Comparison of ENCODE assay signal across 19 mouse cellular contexts in the genomic region with DNA sequence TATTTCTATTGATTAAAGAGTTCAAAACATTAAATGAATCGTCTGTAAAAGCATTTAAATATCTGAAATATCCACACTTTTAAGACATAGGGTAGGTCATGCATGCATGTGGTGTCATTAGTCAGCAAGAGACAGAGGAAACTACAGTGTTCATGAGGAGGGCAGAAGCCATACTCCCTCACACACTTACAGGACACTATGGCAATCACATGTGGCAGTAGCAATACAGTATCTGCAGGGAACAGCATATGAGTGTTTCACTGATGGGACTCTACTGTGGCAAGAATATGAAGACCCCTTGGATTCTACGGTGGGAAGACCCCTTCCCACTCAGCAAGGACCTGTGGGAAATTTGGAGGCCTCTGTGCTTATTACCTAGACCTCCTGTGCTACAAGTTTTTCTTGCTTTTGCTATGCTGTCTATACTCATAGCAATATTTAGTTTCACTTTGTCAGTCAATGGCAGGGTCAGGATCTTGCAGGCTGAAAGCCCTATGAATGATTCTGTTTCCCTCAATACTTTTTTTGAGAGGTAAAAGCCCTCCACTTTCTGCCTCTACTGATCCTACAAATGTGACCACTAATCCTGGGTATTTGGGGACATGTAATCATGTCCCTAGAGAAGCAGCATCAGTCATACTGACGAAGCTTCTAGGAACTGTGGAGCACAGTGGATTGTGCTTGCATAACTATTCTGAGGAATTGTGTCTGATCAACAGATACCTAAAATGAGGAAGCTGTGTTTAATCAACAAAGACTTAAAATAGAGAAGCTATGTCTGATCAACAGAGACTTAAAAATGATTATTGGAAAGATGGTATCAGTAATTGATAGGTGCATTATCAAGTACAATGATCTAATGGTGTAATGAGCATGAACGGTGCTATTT.
DNase-seq lines count a peak whose midpoint lies in the region; ATAC-seq and TF ChIP-seq lines count a peak whose summit lies in the region.
"Had no signal": no experiment of that assay in that cellular context is flagged by ENCODE, and none has a peak within 500 bp of the region (broad histone marks: within the 10 kb centered on the region; RNA-seq: fewer than 3 reads in every experiment).

No protein-coding gene starts in this region.

- H3K4me3 ChIP-seq in midbrain, embryonic 11.5 days (ENCODE audit: low read depth, low read length), result no peak overlapping the region
- no peak overlapping the region for H3K4me3 ChIP-seq in midbrain, postnatal 0 days (ENCODE audit: low read depth, low read length)
- peak overlapping the region; percentile 18 to 51; a peak in 2 of 4 replicates for H3K4me3 ChIP-seq in MEL (ENCODE audit: control insufficient read depth in 1 of 2, insufficient read depth in 1 of 2, low read depth in 2 of 2, low read length in 2 of 2)
- H3K4me3 ChIP-seq: embryonic facial prominence, embryonic 12.5 days; forebrain, embryonic 15.5 days; heart, embryonic 13.5 days; hindbrain, embryonic 13.5 days; intestine, embryonic 15.5 days had no signal

- H3K79me2 ChIP-seq in MEL (ENCODE audit: control insufficient read depth, insufficient read depth, low read length, poor library complexity), result no peaks in the 10 kb centered on the region

- H3K4me1 ChIP-seq in midbrain, embryonic 11.5 days (ENCODE audit: control insufficient read depth, insufficient read depth, low read length), result no peaks in the 10 kb centered on the region
- H3K4me1 ChIP-seq in midbrain, postnatal 0 days (ENCODE audit: insufficient read depth, low read length), result no peaks in the 10 kb centered on the region
- no peaks in the 10 kb centered on the region for H3K4me1 ChIP-seq in MEL (ENCODE audit: control insufficient read depth in 1 of 2, insufficient read depth in 2 of 2, low read length in 2 of 2)
- H3K4me1 ChIP-seq: embryonic facial prominence, embryonic 12.5 days; forebrain, embryonic 15.5 days; heart, embryonic 13.5 days; hindbrain, embryonic 13.5 days; intestine, embryonic 15.5 days had no signal

- H3K27me3 ChIP-seq in midbrain, embryonic 11.5 days (ENCODE audit: control insufficient read depth, insufficient read depth, low read length), result no peaks in the 10 kb centered on the region
- no peaks in the 10 kb centered on the region for H3K27me3 ChIP-seq in midbrain, postnatal 0 days (ENCODE audit: insufficient read depth, low read length)
- H3K27me3 ChIP-seq in MEL (ENCODE audit: control insufficient read depth in 1 of 2, insufficient read depth in 2 of 2, low read length in 2 of 2), result no peaks in the 10 kb centered on the region
- H3K27me3 ChIP-seq: embryonic facial prominence, embryonic 12.5 days; forebrain, embryonic 15.5 days; heart, embryonic 13.5 days; hindbrain, embryonic 13.5 days; intestine, embryonic 15.5 days had no signal

- TF ChIP-seq CTCF in midbrain, postnatal 0 days (IDR thresholded peaks at IDR 0.05), result no peak
- TF ChIP-seq CTCF in MEL (IDR thresholded peaks at IDR 0.05 in 2 of 3, conservative IDR thresholded peaks at IDR 0.05 in 1 of 3; ENCODE audit: control insufficient read depth in 1 of 3, insufficient read depth in 1 of 3, low read depth in 2 of 3, low read length in 3 of 3, poor library complexity in 1 of 3, severe bottlenecking in 1 of 3), result no peak

- H3K9me3 ChIP-seq in midbrain, embryonic 11.5 days (ENCODE audit: control insufficient read depth, low read length), result no peaks in the 10 kb centered on the region
- no peaks in the 10 kb centered on the region for H3K9me3 ChIP-seq in midbrain, postnatal 0 days (ENCODE audit: low read length)
- no peaks in the 10 kb centered on the region for H3K9me3 ChIP-seq in MEL (replicated peaks; ENCODE audit: insufficient read depth, low read length)
- H3K9me3 ChIP-seq: embryonic facial prominence, embryonic 12.5 days; forebrain, embryonic 15.5 days; heart, embryonic 13.5 days; hindbrain, embryonic 13.5 days; intestine, embryonic 15.5 days had no signal

- no peak for ATAC-seq in midbrain, embryonic 11.5 days (ENCODE audit: low FRiP score)
- ATAC-seq in midbrain, postnatal 0 days (ENCODE audit: low FRiP score), result no peak
- peak; percentile 53 to 74 for ATAC-seq in hematopoietic stem cell, adult 5-6 weeks (replicated peaks in 1 of 2; ENCODE audit: insufficient read depth in 1 of 2, low FRiP score in 2 of 2, low TSS enrichment in 1 of 2, low read depth in 1 of 2, poor library complexity in 2 of 2, severe bottlenecking in 2 of 2)
- ATAC-seq: forebrain, embryonic 15.5 days; intestine, embryonic 15.5 days had no signal

- 82% methylated on average over 4 of the region's 4 CpGs for WGBS in midbrain, embryonic 11.5 days
- WGBS in midbrain, postnatal 0 days, result 80% methylated on average over 4 of the region's 4 CpGs

- no peak for TF ChIP-seq RAD21 in MEL (IDR thresholded peaks at IDR 0.05; ENCODE audit: low read depth, low read length)

- DNase-seq in midbrain, embryonic 11.5 days (ENCODE audit: low spot score, missing footprints), result peak; percentile 8
- no peak for DNase-seq in midbrain, postnatal 0 days (ENCODE audit: low spot score)
- DNase-seq in MEL (ENCODE audit: low read depth, low spot score), result peak; percentile 12
- no peak for DNase-seq in left cerebral cortex, adult 11 months (ENCODE audit: low spot score)
- no peak for DNase-seq in left cerebral cortex, adult 8-10 months (ENCODE audit: low spot score in 2 of 2)
- no peak for DNase-seq in layer of hippocampus, postnatal 36 days
- DNase-seq: adrenal gland, adult 2 months; adrenal gland, postnatal 36 days; cerebellum, adult 11 months; cerebellum, adult 8-10 months; cerebellum, postnatal 14 days; gastrocnemius, postnatal 14 days; heart, postnatal 36 days had no signal

- no peak for TF ChIP-seq POLR2A in MEL (IDR thresholded peaks at IDR 0.05; ENCODE audit: control insufficient read depth in 1 of 2, insufficient read depth in 1 of 2, low read depth in 1 of 2, low read length in 2 of 2, poor library complexity in 1 of 2)

- H3K36me3 ChIP-seq in midbrain, embryonic 11.5 days (ENCODE audit: control insufficient read depth, insufficient read depth, low read length), result no peaks in the 10 kb centered on the region
- H3K36me3 ChIP-seq in midbrain, postnatal 0 days (ENCODE audit: insufficient read depth, low read length), result no peaks in the 10 kb centered on the region
- no peaks in the 10 kb centered on the region for H3K36me3 ChIP-seq in MEL (ENCODE audit: control insufficient read depth in 1 of 2, insufficient read depth in 2 of 2, low read length in 2 of 2)
- H3K36me3 ChIP-seq: embryonic facial prominence, embryonic 12.5 days; forebrain, embryonic 15.5 days; heart, embryonic 13.5 days; hindbrain, embryonic 13.5 days; intestine, embryonic 15.5 days had no signal

- TF ChIP-seq EP300 in MEL (IDR thresholded peaks at IDR 0.05; ENCODE audit: low read depth in 1 of 2, low read length in 2 of 2), result no peak

- H3K27ac ChIP-seq in midbrain, embryonic 11.5 days (ENCODE audit: low read depth, low read length), result no peak overlapping the region
- H3K27ac ChIP-seq in midbrain, postnatal 0 days (ENCODE audit: low read depth, low read length), result no peak overlapping the region
- H3K27ac ChIP-seq in MEL (ENCODE audit: control insufficient read depth, low read depth, low read length), result no peak overlapping the region
- H3K27ac ChIP-seq: embryonic facial prominence, embryonic 12.5 days; forebrain, embryonic 15.5 days; heart, embryonic 13.5 days; hindbrain, embryonic 13.5 days; intestine, embryonic 15.5 days had no signal

- no peak overlapping the region for H3K9ac ChIP-seq in midbrain, embryonic 11.5 days (ENCODE audit: low read length)
- H3K9ac ChIP-seq in midbrain, postnatal 0 days (replicated peaks; ENCODE audit: low read length, poor library complexity, severe bottlenecking), result no peak overlapping the region
- no peak overlapping the region for H3K9ac ChIP-seq in MEL (ENCODE audit: control insufficient read depth, low read depth, low read length, poor library complexity, severe bottlenecking)
- H3K9ac ChIP-seq: embryonic facial prominence, embryonic 12.5 days; forebrain, embryonic 15.5 days; heart, embryonic 13.5 days; hindbrain, embryonic 13.5 days; intestine, embryonic 15.5 days had no signal

- no peak overlapping the region for H3K4me2 ChIP-seq in midbrain, embryonic 11.5 days
- H3K4me2 ChIP-seq in midbrain, postnatal 0 days (ENCODE audit: low read depth, low read length, poor library complexity, severe bottlenecking), result no peak overlapping the region
- H3K4me2 ChIP-seq: embryonic facial prominence, embryonic 12.5 days; forebrain, embryonic 15.5 days; heart, embryonic 13.5 days; hindbrain, embryonic 13.5 days; intestine, embryonic 15.5 days had no signal

TF ChIP-seq in MEL, 35 proteins besides CTCF, POLR2A, EP300 and RAD21:
- TF ChIP-seq POLR2AphosphoS2 (IDR thresholded peaks at IDR 0.05; ENCODE audit: low read length), result no peak
- TF ChIP-seq NRF1 (IDR thresholded peaks at IDR 0.05; ENCODE audit: insufficient read depth, low read depth, low read length, poor library complexity, severe bottlenecking), result no peak
- TF ChIP-seq MYC (IDR thresholded peaks at IDR 0.05; ENCODE audit: low read depth, low read length), result no peak
- TF ChIP-seq GATA1 (IDR thresholded peaks at IDR 0.05; ENCODE audit: low read depth, low read length), result 0 out of 2 replicates have a peak, but pooled peaks have one; percentile 6

Comparison
In these comparisons a context has a peak if more than half of its experiments do, and no peak if none do; other contexts are left out.
1. DNase-seq: peak in midbrain, embryonic 11.5 days (single experiment) and MEL (single experiment); none in midbrain, postnatal 0 days (single experiment), left cerebral cortex, adult 11 months (single experiment), left cerebral cortex, adult 8-10 months (0 of 2) and layer of hippocampus, postnatal 36 days (0 of 2).
2. ATAC-seq: peak in hematopoietic stem cell, adult 5-6 weeks (2 of 2); none in midbrain, embryonic 11.5 days (single experiment) and midbrain, postnatal 0 days (single experiment).
3. H3K4me3 ChIP-seq: peak in MEL (2 of 2); none in midbrain, embryonic 11.5 days (single experiment) and midbrain, postnatal 0 days (single experiment).